Mouse (Mus musculus): ENCODE data around the gene Rgma.

Gene Rgma

GRCm38 (mm10) chr7:73400051-73400916 is 25.0 kb downstream of the Rgma start:
- peak in 1 of 2 experiments; percentile 33 for DNase-seq (ENCODE audit: low spot score in 2 of 2)

DNA sequence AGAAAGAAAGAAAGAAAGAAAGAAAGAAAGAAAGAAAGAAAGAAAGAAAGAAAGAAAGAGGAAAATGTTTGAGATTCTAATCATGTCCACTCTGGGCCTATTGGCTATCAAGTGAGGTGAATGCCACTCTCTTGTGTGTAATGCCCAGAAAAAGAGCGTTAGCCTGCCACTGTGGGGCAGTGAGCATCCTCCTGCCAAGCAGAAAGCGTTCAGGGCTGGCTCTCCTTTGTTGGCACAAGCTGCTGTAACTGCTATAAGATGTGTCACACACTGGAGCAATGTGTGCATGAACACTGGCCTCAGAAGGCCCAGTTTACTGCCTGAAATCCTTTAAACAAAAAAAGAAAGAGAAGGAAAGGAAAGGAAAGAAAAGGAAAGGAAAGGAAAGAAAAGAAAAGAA is 26.8 kb downstream of the Rgma start:
- no peak for DNase-seq (ENCODE audit: low spot score in 2 of 2)

DNA sequence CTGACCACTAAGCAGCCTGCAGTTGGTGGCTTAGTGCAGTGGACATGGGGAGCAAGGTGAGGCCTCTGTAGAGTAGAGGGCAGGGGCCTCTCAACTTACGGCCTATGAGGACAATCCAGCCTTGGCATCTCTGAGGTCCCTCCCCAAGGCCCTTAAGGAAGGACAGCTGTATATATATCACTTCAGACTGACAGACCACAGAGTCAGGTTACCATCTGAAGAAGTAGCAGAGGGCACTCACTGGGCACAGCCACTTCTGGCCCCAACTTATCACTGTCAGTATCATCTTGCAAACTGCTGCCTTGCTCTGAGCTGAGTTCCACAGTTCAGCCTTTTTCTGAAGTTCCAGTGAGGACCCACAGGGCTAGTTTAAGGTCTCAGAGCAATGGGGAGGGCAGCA is 27.4 kb downstream of the Rgma start:
- DNase-seq (ENCODE audit: low spot score in 2 of 2): no peak

- DNase-seq (ENCODE audit: low spot score in 2 of 2): no peak
These were observed 28.2 kb downstream of the Rgma start for GRCm38 (mm10) chr7:73403538-73403937.

DNA sequence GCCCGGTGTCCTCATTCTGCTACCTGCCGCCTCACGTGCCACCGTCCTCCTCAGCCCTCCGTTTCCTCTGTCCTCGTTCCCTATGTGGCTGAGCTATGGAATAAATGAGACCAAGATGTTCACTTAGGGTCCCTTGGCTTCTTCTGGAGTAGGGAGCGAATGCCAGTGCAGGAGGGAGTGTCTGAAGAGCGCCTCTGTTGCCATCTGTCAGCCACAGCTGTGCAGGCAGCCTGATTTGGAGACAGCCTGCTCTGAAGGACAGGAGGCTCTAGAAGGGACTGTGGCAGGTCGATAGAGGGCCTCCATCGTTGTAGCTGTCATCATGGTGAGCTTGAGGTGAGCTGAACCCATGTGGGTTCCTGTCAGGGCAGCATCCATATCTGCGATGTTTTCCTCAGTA is 30.2 kb downstream of the Rgma start:
- DNase-seq (ENCODE audit: low spot score in 2 of 2): no peak

GRCm38 (mm10) chr7:73411523-73411922 is 36.2 kb downstream of the Rgma start:
- DNase-seq (ENCODE audit: low spot score in 2 of 2): no peak

GRCm38 (mm10) chr7:73411986-73412385 is 36.7 kb downstream of the Rgma start:
- no peak for DNase-seq (ENCODE audit: low spot score in 2 of 2)

GRCm38 (mm10) chr7:73412419-73412818 is 37.1 kb downstream of the Rgma start:
- no peak for DNase-seq (ENCODE audit: low spot score in 2 of 2)

DNA sequence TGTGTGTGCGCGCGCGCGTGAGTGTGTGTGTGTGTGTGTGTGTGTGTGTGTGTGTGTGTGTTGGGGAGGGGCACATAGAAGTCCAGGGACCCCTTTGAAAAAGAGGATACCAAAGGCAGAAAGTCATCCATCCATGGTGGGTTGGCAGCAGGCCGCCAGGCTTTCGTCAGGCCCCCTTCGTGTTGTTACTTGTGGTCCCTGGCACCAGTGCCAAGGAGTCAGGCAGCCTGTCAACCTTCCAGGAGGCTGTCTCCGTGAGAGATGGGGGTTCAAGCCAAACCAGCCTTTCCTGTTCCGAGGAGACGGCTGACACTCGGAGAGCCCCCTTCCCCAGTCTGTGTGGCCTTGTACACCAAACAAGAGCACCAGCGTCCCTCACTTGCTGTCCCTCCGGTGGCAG is 38.9 kb downstream of the Rgma start:
- no peak for DNase-seq (ENCODE audit: low spot score in 2 of 2)

- DNase-seq (ENCODE audit: low spot score in 2 of 2): no peak
These were observed 44.1 kb downstream of the Rgma start for GRCm38 (mm10) chr7:73419375-73419774.

- no peak for DNase-seq (ENCODE audit: low spot score in 2 of 2)
These were observed 45.5 kb downstream of the Rgma start for GRCm38 (mm10) chr7:73420827-73421226.

GRCm38 (mm10) chr7:73421278-73422015 is 46.1 kb downstream of the Rgma start:
- DNase-seq (ENCODE audit: low spot score in 2 of 2): no peak

DNA sequence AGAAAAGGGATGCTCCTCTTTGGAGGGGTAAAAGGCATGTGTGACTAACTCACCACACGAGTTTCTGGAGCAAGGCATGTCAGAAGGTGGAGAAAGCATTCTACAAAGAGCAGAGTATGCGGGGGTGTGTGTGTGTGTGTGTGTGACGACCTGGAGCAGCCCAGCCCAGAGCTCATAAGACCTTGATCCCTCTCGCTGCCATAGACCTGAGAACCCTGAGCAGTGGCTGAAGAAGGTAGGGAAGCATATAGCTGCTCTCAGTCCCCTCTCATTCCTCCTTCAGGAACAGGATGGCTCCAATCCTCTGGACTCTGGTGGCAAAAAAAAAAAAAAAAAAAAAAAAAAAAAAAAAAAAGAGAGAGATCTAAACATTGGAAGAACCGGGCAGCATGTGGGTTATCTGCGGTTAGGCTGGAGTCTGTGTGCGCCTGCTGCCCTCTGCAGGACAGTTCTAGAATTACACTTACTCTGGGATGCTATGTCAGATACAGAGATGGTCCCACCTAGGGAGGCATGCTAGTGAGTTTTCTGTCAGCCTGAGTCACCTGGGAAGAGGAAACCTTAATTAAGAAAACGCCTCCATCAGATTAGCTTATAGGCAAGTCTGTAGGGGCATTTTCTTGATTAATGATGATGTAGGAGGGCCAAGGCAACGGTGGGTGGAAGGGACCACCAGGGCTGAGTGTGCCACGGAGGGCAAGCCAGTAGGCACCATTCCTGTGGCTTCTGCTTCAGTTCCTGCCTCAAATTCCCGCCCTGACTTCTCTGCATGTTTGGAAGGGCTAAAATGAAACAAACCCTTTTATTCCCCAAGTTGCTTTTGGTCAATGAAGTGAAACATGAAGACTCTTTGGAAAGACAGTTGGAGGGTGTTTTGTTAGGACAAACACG is 47.2 kb downstream of the Rgma start:
- DNase-seq (ENCODE audit: low spot score in 2 of 2): peak; percentile 92 to 94

- peak; percentile 73 to 79 for DNase-seq (ENCODE audit: low spot score in 2 of 2)
These were observed 47.9 kb downstream of the Rgma start for GRCm38 (mm10) chr7:73423236-73423635.

DNA sequence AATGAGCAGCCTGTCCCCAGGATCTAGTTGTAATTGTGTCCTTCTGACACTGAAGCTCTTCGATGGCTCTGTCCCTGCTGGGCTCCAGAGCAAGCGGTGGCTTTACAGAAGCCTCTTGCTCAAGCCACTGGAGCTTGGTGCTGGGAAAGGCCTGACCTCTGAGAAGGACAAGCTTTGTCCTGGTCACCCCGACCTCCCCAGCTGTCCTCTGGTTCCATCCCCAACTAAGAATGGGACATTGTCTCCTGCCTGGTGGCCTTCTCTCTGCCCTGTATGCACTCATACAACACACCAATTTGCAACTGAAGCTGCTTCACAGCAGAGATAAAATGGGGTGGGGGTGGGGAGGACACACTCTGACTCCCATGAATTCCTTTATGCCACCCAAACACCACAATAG is 48.9 kb downstream of the Rgma start:
- no peak for DNase-seq (ENCODE audit: low spot score in 2 of 2)

DNA sequence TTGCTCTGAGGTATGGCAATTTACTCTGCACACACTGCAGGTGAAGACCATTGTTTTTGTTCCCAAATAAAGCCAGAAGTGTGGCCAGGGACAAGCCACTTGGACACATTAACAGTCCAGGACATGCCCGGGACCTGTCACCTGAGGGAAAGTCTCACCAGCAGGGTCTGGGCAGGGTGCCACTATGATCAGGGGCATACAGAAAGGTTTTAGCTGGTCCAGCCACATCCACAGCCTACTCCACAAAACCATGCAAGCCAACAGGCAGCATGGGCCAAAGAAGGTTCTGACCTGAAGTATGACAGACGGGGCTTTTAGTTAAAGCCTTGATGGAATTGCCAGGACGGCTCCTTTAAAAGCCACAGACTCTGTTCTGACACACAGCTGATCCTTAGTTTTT is 49.4 kb downstream of the Rgma start:
- DNase-seq (ENCODE audit: low spot score in 2 of 2): no peak

DNA sequence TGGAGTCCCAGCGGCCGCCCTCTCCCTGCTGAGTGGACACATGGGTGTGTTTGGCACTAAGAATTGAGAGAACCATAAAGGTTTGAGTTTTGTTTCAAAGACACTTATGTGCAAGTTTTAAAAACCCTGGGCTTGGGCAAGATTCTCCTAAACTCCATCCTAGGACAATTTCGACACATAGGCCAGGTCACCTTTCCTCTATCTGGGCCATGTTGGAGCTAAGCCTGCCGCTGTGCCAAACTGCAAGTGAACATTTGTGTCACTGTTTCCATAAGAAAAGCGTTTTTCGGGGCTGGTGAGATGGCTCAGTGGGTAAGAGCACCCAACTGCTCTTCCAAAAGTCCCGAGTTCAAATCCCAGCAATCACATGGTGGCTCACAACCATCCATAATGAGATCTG is 50.1 kb downstream of the Rgma start:
- no peak for DNase-seq (ENCODE audit: low spot score in 2 of 2)

DNA sequence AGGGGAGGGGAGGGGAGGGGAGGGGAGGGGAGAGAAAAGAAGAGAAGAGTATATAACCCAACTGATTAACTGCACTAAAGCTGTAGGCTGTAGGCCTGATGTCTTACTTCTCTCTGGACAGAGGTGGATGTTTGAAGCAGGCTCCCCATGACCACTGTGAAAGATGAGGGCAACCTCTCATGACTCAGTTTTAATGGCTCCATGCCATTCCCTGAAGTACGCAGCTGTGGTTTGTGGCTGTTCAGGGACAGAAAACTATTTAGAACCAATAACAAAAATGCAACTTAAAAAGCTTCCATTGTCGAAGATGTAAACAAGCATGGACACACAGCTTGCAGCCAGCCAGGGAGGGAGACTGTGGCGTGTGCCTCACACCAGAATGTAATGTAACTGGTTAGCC is 50.9 kb downstream of the Rgma start:
- DNase-seq (ENCODE audit: low spot score in 2 of 2): no peak

DNA sequence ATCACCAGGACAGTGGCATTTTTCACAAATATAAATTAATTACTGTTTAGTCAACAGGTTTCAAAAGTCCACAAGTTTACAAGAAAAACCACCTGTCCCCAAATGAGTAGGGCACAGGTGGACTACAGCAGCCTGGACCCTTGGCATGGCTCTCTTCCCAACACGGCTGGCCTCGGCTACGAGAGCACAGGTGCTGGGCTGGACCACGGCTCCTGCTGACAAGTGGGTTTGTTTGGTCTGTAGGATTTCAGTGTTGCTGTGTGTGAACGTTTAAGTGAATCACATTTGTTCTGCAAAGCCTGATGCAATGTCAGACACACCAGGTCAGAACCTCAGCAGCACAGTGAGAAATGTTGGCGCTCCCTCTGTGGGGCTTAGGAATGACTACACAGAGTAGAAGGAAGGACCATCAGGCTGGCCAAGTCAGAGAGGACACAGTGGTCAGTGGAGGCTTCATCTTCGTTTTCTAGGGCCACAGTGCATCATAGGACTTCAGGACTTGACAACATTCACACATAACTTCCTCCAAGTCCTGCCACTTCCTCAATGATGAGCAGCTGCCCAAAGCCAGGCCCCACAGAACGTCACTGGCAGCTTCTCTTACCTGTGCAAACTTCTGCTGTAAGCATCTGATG is 51.6 kb downstream of the Rgma start:
- no peak for DNase-seq (ENCODE audit: low spot score in 2 of 2)

DNA sequence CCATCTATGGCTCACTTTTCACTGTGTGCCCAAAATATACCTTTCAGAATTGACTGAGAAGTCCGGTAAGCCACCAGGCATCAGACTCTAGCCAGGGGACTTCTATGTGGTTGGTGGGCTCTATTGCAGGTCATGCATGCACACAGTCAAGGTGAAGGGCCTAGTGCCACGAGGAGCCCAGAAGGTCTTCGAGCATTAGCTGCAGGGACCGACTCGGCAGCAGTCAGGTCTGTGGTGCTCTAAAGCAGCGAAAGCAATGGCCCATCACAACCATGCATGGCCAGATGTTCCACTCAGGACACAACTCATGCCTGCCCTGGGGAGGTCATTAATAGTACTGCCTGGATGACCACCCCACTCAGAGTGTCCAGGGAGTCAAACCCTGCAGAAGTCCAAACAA is 52.5 kb downstream of the Rgma start:
- DNase-seq (ENCODE audit: low spot score in 2 of 2): no peak

DNA sequence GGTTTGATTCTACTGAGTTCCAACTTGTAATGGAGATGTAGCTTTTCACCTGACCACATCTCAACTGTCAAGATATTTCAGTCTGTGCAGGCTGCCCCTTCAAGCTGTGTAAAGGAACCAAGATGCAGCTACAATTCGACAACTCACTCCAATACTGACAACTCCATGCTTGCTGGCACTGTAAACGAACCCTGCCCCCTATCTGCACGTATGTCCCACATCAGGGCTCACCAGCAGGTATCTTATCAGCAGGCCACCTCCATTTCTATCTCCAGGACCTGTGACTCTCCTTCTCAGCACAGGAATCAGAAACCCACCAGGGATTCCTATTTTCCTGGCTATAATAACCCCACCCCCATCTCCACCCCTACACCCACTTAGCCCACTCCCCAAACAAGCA is 53.2 kb downstream of the Rgma start:
- DNase-seq (ENCODE audit: low spot score in 2 of 2): no peak
